Mouse (Mus musculus) splenic B cell, adult 2 months (primary cell): ENCODE data around the gene Mn1.

ENCODE experiments used
- DNase-seq: peaks from one replicate; pipeline ENCODE4 v3.0.0-alpha.2; 2011; ENCODE audit warnings: low read depth, low spot score
- H3K27me3 ChIP-seq: 2 replicates; pipeline ENCODE4 v1.6.1; 2012; ENCODE audit warnings: mild to moderate bottlenecking, low read length, moderate library complexity, mixed read lengths; ENCODE audit not compliant: control insufficient read depth, poor library complexity, insufficient read depth, severe bottlenecking
- H3K36me3 ChIP-seq: 2 replicates; pipeline ENCODE4 v1.6.1; 2012; ENCODE audit warnings: mild to moderate bottlenecking, low read length, moderate library complexity, mixed read lengths; ENCODE audit not compliant: control insufficient read depth, poor library complexity, insufficient read depth, severe bottlenecking

Gene Mn1

GRCm38 (mm10) chr5:111398471-111398870 is 18.7 kb upstream of the Mn1 start:
- Histone ChIP-seq H3K36me3 (no peaks in the 10 kb centered on the region), H3K27me3 (no peaks in the 10 kb centered on the region; the same call in 1 of the 2 replicates)
- DNase-seq: no peak

DNA sequence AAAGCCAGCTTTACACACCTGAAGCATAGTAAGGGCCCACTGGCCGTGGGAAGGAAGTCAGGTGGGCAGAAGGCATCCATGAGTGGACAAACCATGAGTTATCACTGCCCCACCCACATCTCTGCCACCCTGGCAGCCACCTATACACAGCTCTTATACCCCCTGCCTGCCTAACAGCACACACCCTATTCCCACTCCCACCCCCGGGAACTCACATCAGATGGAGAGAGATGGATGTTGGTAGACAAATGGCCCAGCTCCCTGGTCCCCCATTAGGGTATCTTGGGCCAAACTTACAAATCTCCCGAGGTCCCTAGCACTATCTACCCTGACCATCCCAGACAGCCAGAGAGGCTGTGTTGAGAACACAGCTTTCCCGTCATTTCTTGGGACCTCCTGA is 17.9 kb upstream of the Mn1 start:
- no peak for DNase-seq
- no peaks in the 10 kb centered on the region for H3K36me3 ChIP-seq
- no peaks in the 10 kb centered on the region; the same call in 1 of the 2 replicates for H3K27me3 ChIP-seq

- Histone ChIP-seq H3K36me3 (no peaks in the 10 kb centered on the region), H3K27me3 (no peaks in the 10 kb centered on the region)
- no peak for DNase-seq
Measured at GRCm38 (mm10) chr5:111401879-111402650, 15.1 kb upstream of the Mn1 start.

- DNase-seq: no peak
- H3K27me3 ChIP-seq: no peaks in the 10 kb centered on the region
- H3K36me3 ChIP-seq: no peaks in the 10 kb centered on the region
Measured at GRCm38 (mm10) chr5:111402651-111402996, 14.5 kb upstream of the Mn1 start.

DNA sequence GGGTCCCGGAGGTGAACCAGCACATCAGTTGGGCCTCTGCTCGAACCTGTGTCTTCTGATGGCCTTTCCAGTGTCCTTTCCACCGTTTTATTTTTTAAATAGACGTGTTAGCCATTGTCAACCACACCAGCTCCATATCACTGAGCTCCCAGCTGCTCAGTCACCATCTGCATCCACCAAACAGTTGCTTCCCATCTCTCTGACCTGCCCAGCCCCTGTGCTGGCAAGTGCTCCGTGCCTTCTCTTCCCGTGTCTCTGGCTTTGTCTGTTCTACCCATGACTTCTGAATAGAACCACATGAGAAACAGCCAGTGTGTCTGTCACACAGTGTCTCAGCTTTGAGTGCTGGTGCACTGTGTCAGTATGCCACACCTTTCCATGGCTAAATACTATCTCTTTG is 12.4 kb upstream of the Mn1 start:
- Histone ChIP-seq H3K36me3 (no peaks in the 10 kb centered on the region), H3K27me3 (no peaks in the 10 kb centered on the region)
- no peak for DNase-seq

DNA sequence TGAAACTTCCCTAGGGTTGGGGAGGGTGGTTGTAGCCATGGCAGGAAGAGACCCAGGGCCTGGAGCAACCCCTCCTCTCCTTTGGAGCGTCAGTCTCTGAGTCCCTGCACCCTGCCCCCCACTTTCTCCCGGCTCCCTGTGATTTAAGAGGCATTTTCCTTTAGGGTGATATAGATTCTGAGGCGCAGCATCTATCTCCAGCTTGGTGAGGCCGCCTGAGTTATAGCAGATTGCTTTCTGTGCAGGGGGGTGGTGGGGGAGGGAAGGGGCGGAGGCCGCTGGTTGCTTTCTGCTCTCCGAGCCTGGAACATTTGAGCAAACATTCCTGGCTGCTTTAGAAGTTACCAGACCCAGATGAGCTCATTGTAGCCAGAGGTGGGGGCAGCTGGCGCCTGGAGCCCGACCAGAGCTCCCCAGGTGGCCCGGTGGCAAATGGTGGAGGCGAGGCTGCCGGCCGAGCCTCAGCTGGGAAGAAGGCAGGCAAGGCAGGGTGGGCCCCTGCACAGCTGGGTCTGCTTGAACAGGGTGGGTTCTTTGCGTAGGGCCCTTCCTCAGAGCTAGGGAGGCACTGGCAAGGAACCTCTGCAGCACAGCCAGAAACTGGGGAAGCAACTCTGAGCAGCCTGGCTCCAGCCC is 8.6 kb upstream of the Mn1 start:
- no peaks in the 10 kb centered on the region for H3K27me3 ChIP-seq
- no peak for DNase-seq
- H3K36me3 ChIP-seq: no peaks in the 10 kb centered on the region

GRCm38 (mm10) chr5:111409412-111410044 is 7.6 kb upstream of the Mn1 start:
- DNase-seq: no peak
- Histone ChIP-seq H3K36me3 (no peaks in the 10 kb centered on the region), H3K27me3 (no peaks in the 10 kb centered on the region)

- H3K27me3 ChIP-seq: no peaks in the 10 kb centered on the region
- no peak for DNase-seq
- H3K36me3 ChIP-seq: no peaks in the 10 kb centered on the region
Measured at GRCm38 (mm10) chr5:111410665-111411064, 6.5 kb upstream of the Mn1 start.

GRCm38 (mm10) chr5:111414192-111414591 is 3.0 kb upstream of the Mn1 start:
- no peaks in the 10 kb centered on the region for H3K36me3 ChIP-seq
- DNase-seq: peak; percentile 61
- H3K27me3 ChIP-seq: no peaks in the 10 kb centered on the region

- Histone ChIP-seq H3K36me3 (no peaks in the 10 kb centered on the region), H3K27me3 (no peaks in the 10 kb centered on the region)
- no peak for DNase-seq
Measured at GRCm38 (mm10) chr5:111414770-111415249, 2.4 kb upstream of the Mn1 start.

GRCm38 (mm10) chr5:111415575-111415974 is 1.6 kb upstream of the Mn1 start:
- no peak for DNase-seq

DNA sequence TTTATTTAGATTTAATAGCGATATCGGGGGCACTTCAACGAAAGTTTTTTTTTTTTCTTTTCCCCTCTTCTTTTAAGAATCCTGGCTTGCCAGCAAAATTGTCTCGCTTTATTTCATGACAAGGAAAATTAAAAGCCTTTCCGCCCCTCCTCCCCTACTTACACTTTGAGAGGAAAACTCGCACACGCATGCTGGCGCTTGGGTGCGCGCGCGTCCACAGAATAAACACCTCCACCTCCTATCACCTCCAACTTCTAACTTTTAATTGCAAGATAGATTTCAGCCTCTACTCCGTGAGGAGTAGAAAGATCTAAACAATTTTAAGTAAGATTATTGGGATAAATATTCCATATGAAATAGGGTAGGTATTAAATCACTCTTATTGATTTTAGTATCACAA is 1.1 kb upstream of the Mn1 start:
- DNase-seq: no peak
- Histone ChIP-seq H3K27me3 (no peaks in the 10 kb centered on the region), H3K36me3 (no peaks in the 10 kb centered on the region)

More at GRCm38 (mm10) chr5:111415575-111415974, 1.6 kb upstream of the Mn1 start:
- H3K36me3 ChIP-seq: no peaks in the 10 kb centered on the region
- no peaks in the 10 kb centered on the region for H3K27me3 ChIP-seq

DNA sequence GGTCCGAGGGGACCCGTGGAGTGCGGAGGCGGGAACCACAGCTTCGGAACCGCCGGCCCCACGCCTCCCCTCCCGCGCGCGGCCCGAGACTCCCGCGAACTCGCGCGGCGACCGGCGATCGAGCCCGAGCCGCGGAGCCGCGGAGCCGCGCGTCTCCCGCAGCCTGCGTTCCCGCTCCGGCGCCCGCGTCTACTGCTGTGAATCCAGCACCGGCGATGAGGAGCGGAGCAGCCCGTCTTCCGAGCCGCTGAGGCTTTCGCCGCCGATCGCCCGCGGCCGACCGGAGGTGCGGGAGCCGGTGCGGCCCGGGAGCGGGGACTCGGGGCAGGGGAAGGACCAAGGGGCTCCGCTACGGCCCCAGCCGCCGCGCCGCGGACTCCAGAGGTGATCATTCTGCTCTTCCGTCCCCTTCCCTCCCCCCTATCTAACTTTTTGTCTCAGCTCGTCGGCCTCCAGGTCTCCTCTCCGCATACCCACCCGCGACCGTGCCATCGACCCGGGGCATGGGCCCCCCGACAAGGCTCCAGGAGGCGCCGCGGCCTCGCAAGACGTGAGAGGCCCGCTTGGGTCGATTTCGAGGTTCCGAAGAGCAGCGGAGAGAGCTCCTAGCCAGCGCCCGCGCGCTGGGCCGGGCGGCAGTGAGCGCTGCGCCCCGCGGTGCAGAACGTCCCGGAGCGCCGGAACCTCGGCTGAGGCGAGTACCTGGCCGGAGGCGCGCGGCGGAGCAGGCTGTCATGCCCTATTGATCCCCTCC is 393 bp downstream of the Mn1 start:
- no peak for DNase-seq
- Histone ChIP-seq H3K36me3 (no peaks in the 10 kb centered on the region), H3K27me3 (no peaks in the 10 kb centered on the region)

DNA sequence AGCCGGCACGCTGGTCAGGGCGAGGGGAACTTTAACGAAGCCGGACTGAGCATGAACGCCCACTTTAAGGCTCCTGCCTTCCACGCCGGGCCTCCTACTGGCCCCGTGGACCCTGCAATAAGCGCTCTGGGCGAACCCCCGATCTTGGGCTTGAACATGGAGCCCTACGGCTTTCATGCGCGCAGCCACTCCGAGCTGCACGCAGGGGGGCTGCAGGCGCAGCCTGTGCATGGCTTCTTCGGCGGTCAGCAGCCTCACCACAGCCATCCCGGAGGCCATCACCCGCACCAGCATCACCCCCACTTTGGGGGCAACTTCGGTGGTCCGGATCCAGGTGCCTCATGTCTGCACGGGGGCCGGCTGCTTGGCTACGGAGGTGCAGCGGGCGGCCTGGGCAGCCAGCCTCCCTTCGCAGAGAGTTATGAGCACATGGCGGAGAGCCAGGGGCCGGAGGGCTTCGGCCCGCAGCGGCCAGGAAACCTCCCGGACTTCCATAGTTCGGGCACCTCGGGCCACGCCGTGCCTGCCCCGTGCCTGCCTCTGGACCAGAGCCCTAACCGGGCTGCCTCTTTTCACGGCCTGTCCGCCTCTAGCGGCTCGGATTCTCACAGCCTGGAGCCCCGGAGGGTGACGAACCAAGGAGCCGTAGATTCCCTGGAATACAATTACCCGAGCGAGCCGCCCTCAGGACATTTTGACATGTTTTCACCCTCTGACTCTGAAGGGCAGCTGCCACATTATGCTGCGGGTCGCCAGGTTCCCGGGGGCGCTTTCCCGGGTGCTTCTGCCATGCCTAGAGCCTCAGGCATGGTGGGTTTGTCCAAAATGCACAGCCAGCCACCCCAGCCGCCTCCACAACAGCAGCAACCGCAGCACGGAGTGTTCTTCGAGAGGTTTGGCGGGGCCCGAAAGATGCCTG is 1.3 kb downstream of the Mn1 start:
- no peaks in the 10 kb centered on the region for H3K27me3 ChIP-seq
- DNase-seq: no peak
- H3K36me3 ChIP-seq: no peaks in the 10 kb centered on the region
